Mouse (Mus musculus): Measurements from ENCODE around the gene Atg101. TPM values are rescaled to one million over a fixed set of nuclear protein-coding genes. Genes with fewer than 3 reads are reported as not detected.

The Atg101 gene
- polyA plus RNA-seq, 1 experiment from 2014 or later: 34.4 TPM

DNA sequence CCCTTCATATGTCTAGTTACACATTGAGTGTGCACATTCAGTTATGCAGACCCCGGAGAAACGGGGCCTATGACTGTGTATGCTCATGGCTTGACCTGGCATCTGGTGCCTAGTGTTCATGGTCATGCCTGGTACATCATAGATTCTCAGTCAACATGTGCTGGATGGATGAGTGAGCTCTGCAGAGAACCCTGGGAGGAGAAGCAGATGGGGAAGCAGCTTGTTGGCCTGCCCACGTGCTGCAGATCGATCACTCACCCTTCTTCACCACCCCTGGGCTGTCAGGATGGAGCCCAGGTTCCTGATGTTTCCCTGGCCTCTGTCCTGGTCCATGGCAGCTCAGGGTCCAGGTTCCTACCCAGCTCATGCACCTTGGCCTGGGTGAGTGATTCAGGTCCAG, 22.4 kb downstream of the Atg101 start:
- H3K27me3 ChIP-seq (ENCODE audit: insufficient read depth, low read length): no peaks in the 10 kb centered on the region
- no peaks in the 10 kb centered on the region for H3K36me3 ChIP-seq (replicated peaks; ENCODE audit: insufficient read depth, low read length)
- peaks cover 10% of the 10 kb centered on the region for H3K4me1 ChIP-seq (ENCODE audit: insufficient read depth)
- no peak overlapping the region for H3K9ac ChIP-seq (replicated peaks)
- no peak overlapping the region for H3K4me3 ChIP-seq (ENCODE audit: low read depth, low read length)
- DNase-seq: no peak
- no peaks in the 10 kb centered on the region for H3K9me3 ChIP-seq (ENCODE audit: low read length)
- ATAC-seq: no peak
- no peak overlapping the region for H3K4me2 ChIP-seq (ENCODE audit: low read depth, low read length)
- no peak for TF ChIP-seq CTCF (IDR thresholded peaks at IDR 0.05; ENCODE audit: low read depth)
- TF ChIP-seq EP300 (IDR thresholded peaks at IDR 0.05; ENCODE audit: low read depth): no peak
- 77% methylated on average over 4 of the region's 4 CpGs for WGBS (ENCODE audit: insufficient replicate concordance)
- no peak overlapping the region for H3K27ac ChIP-seq (ENCODE audit: low read depth)

DNA sequence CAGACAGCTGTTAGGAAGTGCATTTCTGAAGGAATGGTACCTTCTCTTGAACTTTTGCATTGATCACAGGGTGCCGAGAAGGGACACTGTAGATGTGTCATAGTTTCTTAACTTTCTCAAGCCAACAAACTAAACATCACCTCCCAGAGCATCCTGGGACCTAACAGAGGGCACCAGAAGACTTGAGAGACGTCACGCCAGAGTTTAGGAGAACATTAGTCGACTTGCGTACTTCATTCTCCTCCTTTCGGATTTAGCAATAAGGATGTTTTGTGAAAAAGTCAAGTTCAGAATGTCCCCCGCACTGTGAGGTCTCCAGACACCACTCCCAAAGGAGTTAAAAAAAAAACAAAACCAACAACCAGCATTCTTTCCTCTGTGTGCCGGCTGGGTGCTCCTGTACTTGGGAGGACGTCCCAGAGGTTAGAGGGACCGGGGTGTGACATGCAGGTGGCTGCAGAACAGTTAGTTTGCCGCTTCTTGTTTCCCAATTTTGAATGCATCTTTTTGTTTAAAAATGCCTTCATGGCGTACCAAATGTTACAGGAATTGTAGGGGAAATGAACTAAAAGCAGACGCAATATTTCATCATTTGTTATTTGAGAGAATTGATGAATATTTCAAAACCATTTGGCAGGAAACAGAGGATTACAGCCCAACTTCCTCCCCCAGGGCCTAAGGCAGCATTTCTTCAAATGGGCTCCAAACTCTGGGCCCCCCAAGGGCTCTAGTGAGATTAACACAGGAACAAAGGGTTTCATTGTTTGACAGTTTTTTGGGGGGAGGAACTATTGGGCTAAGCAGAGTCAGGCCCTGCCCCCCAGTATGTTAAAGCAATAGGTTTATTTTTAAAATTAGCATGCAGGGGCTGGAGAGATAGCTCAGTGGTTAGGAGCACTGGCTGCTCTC, 24.6 kb downstream of the Atg101 start:
- peaks cover 10% of the 10 kb centered on the region for H3K4me1 ChIP-seq (ENCODE audit: insufficient read depth)
- 42% methylated on average over 13 of the region's 13 CpGs for WGBS (ENCODE audit: insufficient replicate concordance)
- TF ChIP-seq CTCF (IDR thresholded peaks at IDR 0.05; ENCODE audit: low read depth) (no peak), EP300 (IDR thresholded peaks at IDR 0.05; ENCODE audit: low read depth) (no peak; the same call in 1 of the 2 replicates)
- H3K27ac ChIP-seq (ENCODE audit: low read depth): peak overlapping the region; percentile 25; the same call in 1 of the 2 replicates
- H3K36me3 ChIP-seq (replicated peaks; ENCODE audit: insufficient read depth, low read length): no peaks in the 10 kb centered on the region
- DNase-seq (no peak), ATAC-seq (no peak)
- no peak overlapping the region for H3K4me3 ChIP-seq (ENCODE audit: low read depth, low read length)
- H3K9me3 ChIP-seq (ENCODE audit: low read length): no peaks in the 10 kb centered on the region
- H3K27me3 ChIP-seq (ENCODE audit: insufficient read depth, low read length): no peaks in the 10 kb centered on the region
- H3K9ac ChIP-seq (replicated peaks): no peak overlapping the region
- H3K4me2 ChIP-seq (ENCODE audit: low read depth, low read length): peak overlapping the region; percentile 18; the same call in 1 of the 2 replicates

DNA sequence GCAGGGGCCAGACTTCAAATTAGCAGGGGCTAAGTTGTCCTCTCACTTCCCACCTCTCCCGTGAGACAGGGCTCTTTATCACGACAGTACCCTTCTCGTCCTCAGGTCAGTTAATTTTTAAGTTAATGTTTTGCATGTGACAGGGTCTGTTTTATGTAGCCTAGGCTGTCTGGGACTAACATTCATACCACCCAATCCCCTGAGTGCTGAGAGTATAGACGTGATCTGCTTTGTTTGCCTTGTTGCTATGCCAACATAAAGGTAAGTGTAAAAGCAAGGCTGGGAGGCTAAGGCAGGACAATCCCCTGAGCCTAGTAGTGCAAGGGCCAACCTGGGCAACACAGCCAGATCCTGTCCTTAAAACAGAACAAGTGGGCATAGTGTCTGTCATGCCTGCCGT, 25.4 kb downstream of the Atg101 start:
- DNase-seq (no peak), ATAC-seq (no peak)
- 33% methylated on average over 5 of the region's 5 CpGs for WGBS (ENCODE audit: insufficient replicate concordance)
- Histone ChIP-seq H3K4me2 (ENCODE audit: low read depth, low read length) (no peak overlapping the region), H3K4me3 (ENCODE audit: low read depth, low read length) (no peak overlapping the region), H3K27ac (ENCODE audit: low read depth) (peak overlapping the region; percentile 25; the same call in 1 of the 2 replicates), H3K27me3 (ENCODE audit: insufficient read depth, low read length) (no peaks in the 10 kb centered on the region), H3K4me1 (ENCODE audit: insufficient read depth) (peaks cover 10% of the 10 kb centered on the region), H3K9me3 (ENCODE audit: low read length) (no peaks in the 10 kb centered on the region), H3K36me3 (replicated peaks; ENCODE audit: insufficient read depth, low read length) (no peaks in the 10 kb centered on the region), H3K9ac (replicated peaks) (no peak overlapping the region)
- TF ChIP-seq EP300 (IDR thresholded peaks at IDR 0.05; ENCODE audit: low read depth) (no peak), CTCF (IDR thresholded peaks at IDR 0.05; ENCODE audit: low read depth) (no peak)

DNA sequence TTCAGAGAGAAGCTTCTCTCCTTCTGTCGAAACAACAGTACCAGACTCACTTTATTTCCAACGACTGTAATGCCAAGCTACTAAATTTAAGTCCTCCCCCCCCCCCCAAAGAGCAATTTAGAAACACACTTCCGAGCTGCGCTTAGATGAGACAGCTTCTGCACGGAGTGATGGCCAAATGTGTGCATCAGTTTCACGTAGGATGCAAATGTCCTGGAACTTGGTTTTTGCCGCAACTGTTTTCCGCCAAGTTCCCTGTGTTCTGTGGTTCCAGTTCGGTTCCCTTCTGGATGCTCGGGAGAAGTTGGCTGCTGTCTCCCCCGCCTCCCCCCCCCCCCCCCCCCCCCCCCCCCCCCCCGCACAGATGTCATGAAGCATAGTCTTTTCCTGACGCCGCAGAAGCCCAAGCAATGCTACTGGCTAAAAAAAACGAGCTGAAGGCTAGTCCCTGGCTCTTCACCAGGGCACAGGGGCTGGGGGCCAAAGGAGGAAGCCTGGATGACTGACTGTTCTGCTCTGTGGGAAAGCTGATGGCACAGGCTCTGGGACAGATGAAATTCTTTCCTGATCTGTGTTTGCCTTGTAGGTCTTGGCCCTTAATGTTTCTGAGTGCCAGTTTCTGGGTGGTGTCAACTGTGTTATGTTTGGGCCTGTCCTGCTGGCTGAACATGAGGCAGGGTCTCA, 27.2 kb downstream of the Atg101 start:
- Histone ChIP-seq H3K4me2 (ENCODE audit: low read depth, low read length) (no peak overlapping the region), H3K27ac (ENCODE audit: low read depth) (no peak overlapping the region), H3K9ac (replicated peaks) (no peak overlapping the region), H3K27me3 (ENCODE audit: insufficient read depth, low read length) (no peaks in the 10 kb centered on the region), H3K4me3 (ENCODE audit: low read depth, low read length) (no peak overlapping the region), H3K4me1 (ENCODE audit: insufficient read depth) (peaks cover 10% of the 10 kb centered on the region), H3K9me3 (ENCODE audit: low read length) (no peaks in the 10 kb centered on the region), H3K36me3 (replicated peaks; ENCODE audit: insufficient read depth, low read length) (no peaks in the 10 kb centered on the region)
- 48% methylated on average over 14 of the region's 15 CpGs for WGBS (ENCODE audit: insufficient replicate concordance)
- no peak for DNase-seq
- TF ChIP-seq EP300 (IDR thresholded peaks at IDR 0.05; ENCODE audit: low read depth) (no peak), CTCF (IDR thresholded peaks at IDR 0.05; ENCODE audit: low read depth) (no peak)
- no peak for ATAC-seq

DNA sequence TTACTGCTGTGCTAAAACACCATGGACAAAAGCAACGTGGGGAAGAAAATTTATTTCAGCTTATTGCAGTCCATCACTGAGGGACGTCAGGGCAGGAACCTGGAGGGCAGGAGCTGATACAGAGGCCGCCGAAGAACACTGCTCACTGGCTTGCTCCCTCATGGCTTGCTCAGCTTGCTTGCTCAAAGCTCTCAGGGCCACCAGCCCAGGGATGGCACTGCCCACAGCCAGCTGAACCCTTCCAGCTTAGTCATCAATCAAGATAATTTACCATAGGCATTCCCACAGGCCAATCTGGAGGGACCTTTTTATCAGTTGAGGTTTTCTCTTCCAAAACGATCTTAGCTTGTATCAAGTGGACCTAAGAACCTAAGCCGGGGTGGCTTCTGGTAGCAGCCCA, 27.9 kb downstream of the Atg101 start:
- Histone ChIP-seq H3K4me3 (ENCODE audit: low read depth, low read length) (no peak overlapping the region), H3K4me2 (ENCODE audit: low read depth, low read length) (no peak overlapping the region), H3K27me3 (ENCODE audit: insufficient read depth, low read length) (no peaks in the 10 kb centered on the region), H3K9me3 (ENCODE audit: low read length) (no peaks in the 10 kb centered on the region), H3K4me1 (ENCODE audit: insufficient read depth) (peaks cover 10% of the 10 kb centered on the region), H3K9ac (replicated peaks) (no peak overlapping the region), H3K27ac (ENCODE audit: low read depth) (no peak overlapping the region), H3K36me3 (replicated peaks; ENCODE audit: insufficient read depth, low read length) (no peaks in the 10 kb centered on the region)
- no peak for TF ChIP-seq EP300 (IDR thresholded peaks at IDR 0.05; ENCODE audit: low read depth)
- no peak for TF ChIP-seq CTCF (IDR thresholded peaks at IDR 0.05; ENCODE audit: low read depth)
- ATAC-seq: no peak
- DNase-seq: no peak
- 71% methylated on average over 6 of the region's 6 CpGs for WGBS (ENCODE audit: insufficient replicate concordance)

DNA sequence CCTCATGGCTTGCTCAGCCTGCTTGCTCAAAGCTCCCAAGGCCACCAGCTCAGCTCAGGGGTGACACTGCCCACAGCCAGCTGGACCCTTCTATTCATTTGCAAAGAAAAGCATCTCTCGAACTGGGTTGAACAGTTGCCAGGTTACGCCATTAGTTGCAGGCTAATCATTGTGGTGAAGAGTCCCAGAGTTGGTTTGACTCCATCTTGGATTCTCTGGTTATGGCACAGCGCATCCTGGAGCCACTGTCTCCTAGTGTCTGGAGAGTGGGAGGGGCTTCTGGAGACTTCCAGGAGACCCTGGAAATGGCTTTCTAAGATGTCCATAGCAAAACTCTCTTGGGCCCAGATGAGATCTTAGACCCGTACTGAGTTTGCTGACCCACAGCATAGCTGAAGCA, 31.3 kb downstream of the Atg101 start:
- TF ChIP-seq CTCF (IDR thresholded peaks at IDR 0.05; ENCODE audit: low read depth): no peak
- TF ChIP-seq EP300 (IDR thresholded peaks at IDR 0.05; ENCODE audit: low read depth): no peak
- Histone ChIP-seq H3K27me3 (ENCODE audit: insufficient read depth, low read length) (0 out of 2 replicates have a peak, but pooled peaks cover 3% of the 10 kb centered on the region), H3K4me1 (ENCODE audit: insufficient read depth) (peaks cover 18% of the 10 kb centered on the region), H3K9ac (replicated peaks) (no peak overlapping the region), H3K36me3 (replicated peaks; ENCODE audit: insufficient read depth, low read length) (no peaks in the 10 kb centered on the region), H3K4me2 (ENCODE audit: low read depth, low read length) (no peak overlapping the region), H3K4me3 (ENCODE audit: low read depth, low read length) (no peak overlapping the region), H3K9me3 (ENCODE audit: low read length) (no peaks in the 10 kb centered on the region), H3K27ac (ENCODE audit: low read depth) (no peak overlapping the region)
- 82% methylated on average over 4 of the region's 4 CpGs for WGBS (ENCODE audit: insufficient replicate concordance)
- no peak for DNase-seq
- no peak for ATAC-seq
